In genomic region chr7:91603561-91603960, GRCm38 (mm10) we compare ENCODE assay signal across 17 mouse cellular contexts.
DNase-seq lines count a peak whose midpoint lies in the region; TF ChIP-seq lines count a peak whose summit lies in the region.
"Had no signal": no experiment of that assay in that cellular context is flagged by ENCODE, and none has a peak within 500 bp of the region (broad histone marks: within the 10 kb centered on the region; RNA-seq: fewer than 3 reads in every experiment).

No protein-coding gene starts in this region.

- TF ChIP-seq CTCF in layer of hippocampus, adult 2 months (conservative IDR thresholded peaks at IDR 0.05): no peak
- TF ChIP-seq CTCF in brain, embryonic 14.5 days (IDR thresholded peaks at IDR 0.05; ENCODE audit: borderline replicate concordance, extremely low read depth, insufficient read depth, insufficient read length): no peak

- peak; percentile 4 for DNase-seq in cerebellum, adult 11 months
- no peak for DNase-seq in cerebellum, adult 8-10 months
- peak in 1 of 2 experiments; percentile 13 for DNase-seq in layer of hippocampus, adult 2 months (ENCODE audit: low spot score in 2 of 2)
- no peak for DNase-seq in layer of hippocampus, adult 18-20 months (ENCODE audit: low spot score in 2 of 2)
- peak; percentile 8 for DNase-seq in brain, embryonic 14.5 days (ENCODE audit: low read depth)
- DNase-seq in cerebellum, adult 9-11 months: peak; percentile 12
- DNase-seq in ovary, adult 18-20 months (ENCODE audit: low spot score): no peak
- no peak for DNase-seq in right cerebral cortex, postnatal 4 days
- DNase-seq: adrenal gland, postnatal 10 days; embryo, embryonic 11 days; gastrocnemius, postnatal 36 days; heart, adult 11 months; kidney, adult 2 months had no signal

- no peak for TF ChIP-seq POLR2A in brain, embryonic 14.5 days (IDR thresholded peaks at IDR 0.05; ENCODE audit: borderline replicate concordance, extremely low read depth, insufficient read depth, insufficient read length, poor library complexity, severe bottlenecking)

- peak overlapping the region; percentile 81 for H3K27ac ChIP-seq in layer of hippocampus, adult 2 months
- H3K27ac ChIP-seq: embryonic facial prominence, embryonic 15.5 days; forebrain, embryonic 10.5 days; heart, embryonic 13.5 days had no signal

- H3K4me3 ChIP-seq in layer of hippocampus, adult 2 months: no peak overlapping the region
- H3K4me3 ChIP-seq: embryonic facial prominence, embryonic 15.5 days; erythroblast, embryonic 14.5 days; forebrain, embryonic 10.5 days; heart, embryonic 13.5 days had no signal

Comparison
In these comparisons a context has a peak if more than half of its experiments do, and no peak if none do; other contexts are left out.
1. DNase-seq: peak in cerebellum, adult 11 months (single experiment), brain, embryonic 14.5 days (single experiment) and cerebellum, adult 9-11 months (single experiment); none in cerebellum, adult 8-10 months (single experiment), layer of hippocampus, adult 18-20 months (0 of 2), ovary, adult 18-20 months (single experiment) and right cerebral cortex, postnatal 4 days (single experiment).